Mouse (Mus musculus) intestine, embryonic 14.5 days (tissue): ENCODE measurements at regions not wholly inside any gene's neighbourhood (a gene's known extent, or its start where the extent isn't known, plus 50 kb on each side); places are given as distances from the start of the nearest gene placed in this dataset.
A peak's percentile ranks its signal among the peaks of the same experiment; 100 is the strongest.
"Not testable (repeated sequence)": the region's sequence is repeated elsewhere in the genome, so short reads cannot be mapped to it uniquely, and the experiment has no call there.

Experiments used
- ATAC-seq: fragments of 200-750 bp; cut with Nextera tagmentation; replicated peaks from 2 replicates; pipeline ENCODE4 v1.8.0; 2017; ENCODE audit warnings: low read depth, moderate number of reproducible peaks, moderate TSS enrichment, moderate library complexity; ENCODE audit not compliant: low FRiP score, low TSS enrichment
- DNase-seq: peaks from one replicate; pipeline ENCODE4 v3.0.0-alpha.2; 2018; ENCODE audit warnings: low spot score
- H3K27ac ChIP-seq: fragments of 300-500 bp; sonication (generic); 2 replicates; pipeline ENCODE4 v1.5.1; 2014; ENCODE audit warnings: low read depth, mild to moderate bottlenecking, control low read depth
- H3K27me3 ChIP-seq: fragments of 300-500 bp; sonication (generic); replicated peaks from 2 replicates; pipeline ENCODE4 v1.6.1; 2014; ENCODE audit warnings: low read length, control low read depth; ENCODE audit not compliant: control insufficient read depth, insufficient read depth
- H3K36me3 ChIP-seq: fragments of 300-500 bp; sonication (generic); 2 replicates; pipeline ENCODE4 v1.6.1; 2014; ENCODE audit warnings: low read length, control low read depth; ENCODE audit not compliant: control insufficient read depth, insufficient read depth
- H3K4me1 ChIP-seq: fragments of 300-500 bp; sonication (generic); replicated peaks from 2 replicates; pipeline ENCODE4 v1.6.1; 2014; ENCODE audit warnings: low read length, control low read depth, mixed read lengths; ENCODE audit not compliant: control insufficient read depth, insufficient read depth
- H3K4me2 ChIP-seq: fragments of 300-500 bp; sonication (generic); 2 replicates; pipeline ENCODE4 v1.6.1; 2014; ENCODE audit warnings: low read length
- H3K4me3 ChIP-seq: fragments of 300-500 bp; sonication (generic); 2 replicates; pipeline ENCODE4 v1.5.1; 2014; ENCODE audit warnings: low read depth, low read length, control low read depth, mixed read lengths
- H3K9ac ChIP-seq: fragments of 300-500 bp; sonication (generic); 2 replicates; pipeline ENCODE4 v1.6.1; 2014; ENCODE audit warnings: mild to moderate bottlenecking, low read length
- H3K9me3 ChIP-seq: fragments of 300-500 bp; sonication (generic); 2 replicates; pipeline ENCODE4 v1.6.1; 2016; ENCODE audit warnings: low read length, control low read depth; ENCODE audit not compliant: control insufficient read depth
- WGBS: fragments of 180-500 bp; shearing (Covaris S2); extraction: QIAGEN DNeasy Blood & Tissue Kit; methylation state at CpG from one replicate; pipeline ENCODE4 v1.1.7; 2014; 5-methylcytosine and 5-hydroxymethylcytosine counted together

DNA sequence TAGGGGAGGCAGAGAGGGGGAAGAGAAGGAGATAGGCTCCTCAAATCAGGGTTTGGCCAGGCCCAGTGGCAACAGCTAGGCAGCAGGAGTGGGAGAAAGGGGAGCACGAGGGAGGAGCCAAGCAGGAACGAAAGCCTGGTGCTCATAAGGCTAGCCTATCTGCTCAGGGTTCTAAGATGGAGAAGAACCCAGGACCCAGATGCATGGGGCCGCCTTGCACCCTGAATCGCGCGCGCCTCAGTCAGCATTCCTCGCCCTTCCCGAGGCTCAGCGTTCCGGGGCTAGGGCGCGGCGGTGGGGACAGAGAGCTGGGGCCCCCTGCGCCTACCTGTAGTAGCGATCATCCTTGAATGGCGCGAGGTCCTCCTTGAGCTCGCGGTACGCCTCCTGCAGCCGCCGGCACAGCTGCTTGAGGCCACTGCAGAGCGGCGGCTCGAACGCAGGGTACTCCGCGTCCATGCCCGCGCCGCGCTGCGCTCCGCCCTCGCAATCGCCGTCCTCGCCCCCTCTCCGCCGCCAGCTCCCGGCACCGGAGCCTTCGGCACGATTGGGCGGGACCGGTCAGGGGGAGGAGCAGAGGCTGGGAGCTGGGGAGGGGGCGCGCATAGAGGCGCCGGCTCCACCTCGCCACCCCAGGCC lies 60.1 kb downstream of the Dynlt1b start:
- not testable (repeated sequence) for H3K36me3 ChIP-seq, H3K9me3 ChIP-seq, H3K27me3 ChIP-seq, H3K4me1 ChIP-seq, H3K9ac ChIP-seq, H3K27ac ChIP-seq
- ATAC-seq = 0 out of 2 replicates have a peak, but pooled peaks have one; percentile 65
- Histone ChIP-seq H3K4me2 (peak overlapping the region; percentile 33), H3K4me3 (peak overlapping the region; percentile 13; the same call in 1 of the 2 replicates)
- DNase-seq = peak; percentile 58
- 0% methylated on average over 18 of the region's 52 CpGs for WGBS

GRCm38 (mm10) chr17:6490565-6490935 lies 60.6 kb downstream of the Dynlt1b start:
- H3K9me3 ChIP-seq, H3K27ac ChIP-seq, H3K4me1 ChIP-seq, DNase-seq, H3K9ac ChIP-seq, H3K36me3 ChIP-seq, H3K4me3 ChIP-seq, H3K27me3 ChIP-seq, H3K4me2 ChIP-seq: not testable (repeated sequence)
- ATAC-seq = 0 out of 2 replicates have a peak, but pooled peaks have one; percentile 45
- no CpG with 5 or more reads among the region's 15 CpGs for WGBS

DNA sequence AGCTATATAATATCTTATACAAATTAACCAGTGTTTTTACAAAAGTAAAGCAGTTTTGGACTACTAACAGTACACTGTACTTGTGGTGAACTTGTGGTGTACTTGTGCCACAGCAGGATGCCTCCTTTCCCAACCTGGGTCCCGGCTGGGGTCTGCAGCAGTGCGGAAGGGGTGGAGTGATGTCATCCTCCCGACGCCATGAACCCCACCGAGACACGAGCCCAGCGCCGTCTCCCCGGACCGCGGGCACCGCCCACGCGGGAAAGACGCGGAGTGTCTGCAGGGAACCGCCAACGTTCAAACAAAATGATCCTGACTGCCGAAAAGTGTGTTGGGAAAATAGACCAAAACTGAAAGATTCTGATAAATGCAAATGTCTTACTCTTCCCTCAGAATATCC lies 62.6 kb downstream of the Dynlt1b start:
- not testable (repeated sequence) for H3K9ac ChIP-seq, H3K9me3 ChIP-seq, H3K4me1 ChIP-seq, H3K27ac ChIP-seq, H3K27me3 ChIP-seq, H3K4me2 ChIP-seq, H3K4me3 ChIP-seq, H3K36me3 ChIP-seq, ATAC-seq
- 26% methylated on average over 19 of the region's 19 CpGs for WGBS
- peak; percentile 51 for DNase-seq

DNA sequence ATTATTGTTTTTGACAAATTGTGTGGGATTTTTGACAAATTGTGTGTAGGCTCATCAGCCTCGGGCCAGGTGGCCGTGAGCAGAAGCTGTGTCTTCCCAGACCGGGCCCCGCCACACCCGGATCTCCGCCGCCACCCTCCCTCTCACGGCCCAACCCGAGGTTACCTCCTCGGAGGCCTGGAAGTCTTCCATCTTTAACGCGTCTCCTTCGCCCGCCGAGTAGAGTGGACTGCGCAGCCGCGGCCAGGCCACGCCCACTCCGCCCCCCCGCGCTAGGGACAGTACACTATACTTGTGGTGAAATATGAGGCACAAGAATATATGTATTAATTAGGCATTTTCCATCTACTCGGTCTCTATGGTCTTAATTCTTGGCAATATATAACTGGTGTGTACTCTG lies 63.0 kb downstream of the Dynlt1b start:
- not testable (repeated sequence) for H3K4me2 ChIP-seq, ATAC-seq, H3K9ac ChIP-seq, H3K4me3 ChIP-seq, H3K27me3 ChIP-seq, H3K4me1 ChIP-seq, H3K36me3 ChIP-seq, H3K9me3 ChIP-seq, H3K27ac ChIP-seq
- DNase-seq = peak; percentile 56
- 26% methylated on average over 21 of the region's 23 CpGs for WGBS

GRCm38 (mm10) chr17:6496491-6496890 lies 66.6 kb downstream of the Dynlt1b start:
- WGBS = 89% methylated on average over 9 of the region's 9 CpGs
- H3K9me3 ChIP-seq, H3K4me3 ChIP-seq, H3K27ac ChIP-seq, H3K9ac ChIP-seq, H3K4me1 ChIP-seq, H3K27me3 ChIP-seq, H3K4me2 ChIP-seq, H3K36me3 ChIP-seq, DNase-seq, ATAC-seq: not testable (repeated sequence)

- not testable (repeated sequence) for H3K27me3 ChIP-seq, H3K36me3 ChIP-seq, DNase-seq, H3K9ac ChIP-seq, H3K9me3 ChIP-seq, H3K4me3 ChIP-seq, H3K27ac ChIP-seq, H3K4me1 ChIP-seq, H3K4me2 ChIP-seq, ATAC-seq
- WGBS = 91% methylated on average over 4 of the region's 6 CpGs
Measured at GRCm38 (mm10) chr17:6502676-6503075, 72.8 kb downstream of the Dynlt1b start.

DNA sequence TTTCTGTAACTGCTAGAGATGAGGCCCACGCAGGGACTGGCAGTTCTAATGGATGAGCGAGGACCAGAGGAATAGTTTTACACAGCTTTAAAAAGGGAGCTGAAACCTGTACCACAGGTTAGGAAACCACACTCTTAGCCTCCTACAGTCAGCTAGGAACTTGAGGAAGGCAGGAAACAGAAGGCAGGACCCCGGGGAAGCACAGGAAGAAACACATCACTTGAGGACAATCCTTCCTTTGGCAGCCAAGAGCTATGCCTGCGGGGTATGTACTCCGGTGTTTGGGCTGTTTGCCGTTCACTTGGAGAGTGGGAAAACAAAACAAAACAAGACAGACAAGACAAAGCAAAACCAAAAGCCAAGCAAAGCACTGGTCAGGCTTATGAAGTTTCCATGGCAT lies 76.0 kb downstream of the Dynlt1b start:
- DNase-seq, H3K27ac ChIP-seq, H3K36me3 ChIP-seq, H3K4me2 ChIP-seq, ATAC-seq, H3K9ac ChIP-seq, H3K27me3 ChIP-seq, H3K4me1 ChIP-seq, H3K4me3 ChIP-seq, H3K9me3 ChIP-seq: not testable (repeated sequence)
- WGBS = 86% methylated on average over 6 of the region's 6 CpGs

- H3K36me3 ChIP-seq, DNase-seq, H3K27ac ChIP-seq, ATAC-seq, H3K9ac ChIP-seq, H3K4me1 ChIP-seq, H3K4me2 ChIP-seq, H3K4me3 ChIP-seq, H3K9me3 ChIP-seq, H3K27me3 ChIP-seq: not testable (repeated sequence)
- 87% methylated on average over 5 of the region's 8 CpGs for WGBS
Measured at GRCm38 (mm10) chr17:6515128-6515527, 85.2 kb downstream of the Dynlt1b start.

GRCm38 (mm10) chr17:6519107-6519506 lies 82.4 kb upstream of the Dynlt1c start:
- H3K9me3 ChIP-seq, ATAC-seq, DNase-seq, H3K4me1 ChIP-seq, H3K27me3 ChIP-seq, H3K9ac ChIP-seq, H3K36me3 ChIP-seq, H3K27ac ChIP-seq, H3K4me3 ChIP-seq, H3K4me2 ChIP-seq: not testable (repeated sequence)
- 79% methylated on average over 5 of the region's 6 CpGs for WGBS
